Mouse (Mus musculus) stomach, adult 2 months (tissue): Measurements from ENCODE around the gene Necap2. TPM values are rescaled to one million over a fixed set of nuclear protein-coding genes. Genes with fewer than 3 reads are reported as not detected.

ENCODE experiments used
- polyA plus RNA-seq: library from polyadenylated mRNA; depleted of rRNA; stranded (reverse); fragments of >200 nt; gene quantifications from 2 replicates; pipeline ENCODE4 v1.2.3, GENCODE M21; 2012; rRNA removed

Gene Necap2
- 34.3 and 51.7 TPM in 2 replicates for polyA plus RNA-seq

DNA sequence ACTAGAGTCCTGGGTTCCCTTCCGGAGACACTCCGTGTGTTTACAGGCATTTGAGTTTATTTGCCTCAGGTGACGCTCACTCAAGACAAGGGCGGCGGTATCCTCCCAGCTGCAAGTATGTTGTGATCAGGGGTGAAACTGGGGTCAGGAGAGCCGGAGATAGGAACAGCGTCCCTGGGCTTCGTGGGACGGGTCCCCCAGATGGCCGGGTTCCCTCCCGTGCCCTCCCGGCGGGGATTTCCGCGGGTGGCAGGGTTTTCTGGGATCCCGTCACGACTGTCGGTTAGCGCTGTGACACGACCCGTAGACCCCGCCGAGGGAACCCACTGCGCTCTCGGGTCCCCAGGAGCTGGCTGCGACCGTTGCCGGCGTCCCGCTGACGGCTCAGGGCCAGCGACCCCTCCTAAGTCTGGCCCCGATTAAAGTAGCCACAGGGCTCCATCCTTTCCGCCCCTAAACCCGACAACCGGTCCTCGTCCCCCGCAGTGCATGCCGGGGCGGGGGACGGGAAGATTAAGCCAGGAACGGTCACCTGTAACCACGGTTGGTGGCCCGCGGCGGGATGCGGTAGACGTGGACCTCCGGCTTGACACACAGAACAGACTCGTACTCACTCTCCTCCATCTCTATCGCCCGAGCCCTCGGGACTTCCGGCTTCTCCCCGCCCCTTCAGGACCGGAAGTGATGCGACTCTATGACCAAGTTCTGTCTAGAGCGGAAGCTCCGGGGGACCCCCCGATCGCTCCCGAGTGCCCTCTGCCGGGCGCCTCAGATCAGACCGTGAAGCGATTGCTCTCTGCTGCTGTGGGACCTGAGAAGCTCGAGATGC is at the start of gene Necap2:
TSS of gene Necap2 (minus strand) at position 677 of the 829 bp plus-strand sequence.

DNA sequence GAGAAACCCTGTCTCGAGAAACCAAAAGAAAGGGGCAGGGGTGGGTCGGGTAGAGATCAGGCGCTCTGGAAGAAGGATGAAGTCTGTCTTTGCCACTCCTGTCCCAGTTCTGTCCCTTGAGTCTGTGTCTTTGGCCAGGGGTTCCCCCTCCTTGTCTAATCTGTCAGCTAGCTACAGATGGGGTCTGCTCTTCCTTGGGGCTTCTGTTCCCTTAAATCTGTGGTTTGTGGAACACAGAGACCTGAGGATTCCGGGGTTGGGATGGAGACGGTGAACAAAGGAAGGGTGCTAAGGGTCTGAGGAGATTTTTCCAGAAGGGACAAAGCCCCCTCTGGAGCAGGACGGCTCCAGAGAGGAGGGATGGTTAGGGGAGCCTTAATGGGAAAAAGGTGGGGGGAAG is 9.9 kb upstream of the Necap2 start, which contains the start of gene Spata21:
TSS of gene Spata21 (plus strand) at position 301 of the 400 bp plus-strand sequence.

DNA sequence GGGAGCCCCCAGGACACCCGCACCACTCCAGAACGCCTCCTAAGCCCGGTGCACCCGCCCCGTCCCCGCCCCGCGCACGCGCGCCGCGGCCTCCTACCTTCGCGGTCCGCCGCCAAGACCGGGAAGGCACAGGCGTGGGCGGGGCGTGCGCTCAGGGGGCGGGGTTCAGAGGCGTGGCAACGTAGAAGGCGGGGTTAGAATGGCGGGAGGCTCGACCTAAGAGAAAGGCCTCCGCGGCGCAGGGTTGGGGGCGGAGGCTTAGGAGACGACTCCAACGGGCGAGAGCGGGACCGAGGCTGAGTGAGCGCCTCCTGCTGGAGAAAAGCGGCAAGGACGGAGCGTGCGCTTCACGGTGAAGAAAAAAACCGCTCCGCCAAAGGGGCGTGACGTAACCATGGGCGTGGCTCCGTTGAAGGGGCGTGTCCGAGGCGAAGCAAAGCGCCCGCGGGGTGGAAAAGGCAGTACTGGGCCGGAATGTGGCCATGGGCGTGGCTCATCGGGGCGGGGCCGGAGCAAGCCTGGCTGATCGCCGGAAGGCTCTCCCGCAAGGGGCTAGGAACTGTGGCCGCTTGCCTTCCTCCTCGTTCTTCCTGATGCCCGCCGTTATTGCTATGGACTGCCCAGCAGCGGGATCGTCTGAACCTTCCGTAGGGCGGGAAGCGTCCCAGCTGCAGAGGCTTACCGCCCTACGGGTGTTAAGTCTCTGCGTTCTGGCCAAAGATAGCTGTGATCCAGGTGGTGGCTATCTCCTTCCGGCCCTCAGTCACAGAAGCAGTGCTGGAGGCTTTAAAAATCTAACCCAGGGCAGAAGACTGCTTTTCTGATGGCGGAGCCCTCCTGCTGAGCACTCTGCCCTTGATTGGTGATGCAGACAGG is 17.5 kb downstream of the Necap2 start, which contains the start of gene Crocc:
TSS of gene Crocc (minus strand) at position 125 of the 876 bp plus-strand sequence.

Other genes with a start within 250 kb of the Necap2 start
- gene Padi1, start 232.6 kb downstream of the Necap2 start, polyA plus RNA-seq: 1.5 and 2.0 TPM in 2 replicates
- gene Padi2, start 172.0 kb downstream of the Necap2 start, polyA plus RNA-seq: 1.1 and 2.2 TPM in 2 replicates
- 118 and 191 TPM in 2 replicates for gene Sdhb, start 117.2 kb downstream of the Necap2 start, polyA plus RNA-seq
- gene Atp13a2, start 91.5 kb downstream of the Necap2 start, polyA plus RNA-seq: 46.3 and 68.4 TPM in 2 replicates
- 37.7 and 48.4 TPM in 2 replicates for gene Mfap2, start 67.9 kb downstream of the Necap2 start, polyA plus RNA-seq
- gene Crocc, start 17.8 kb downstream of the Necap2 start, polyA plus RNA-seq: 6.0 and 7.1 TPM in 2 replicates
- not detected in 2 replicates for gene Spata21, start 10.0 kb upstream of the Necap2 start, polyA plus RNA-seq
- 41.1 and 49.4 TPM in 2 replicates for gene Szrd1, start 61.4 kb upstream of the Necap2 start, polyA plus RNA-seq
- gene Fbxo42, start 69.6 kb upstream of the Necap2 start, polyA plus RNA-seq: 4.5 and 5.0 TPM in 2 replicates
- 0.45 and 0.58 TPM in 2 replicates for gene Rsg1, start 135.6 kb upstream of the Necap2 start, polyA plus RNA-seq
- gene Arhgef19, start 161.1 kb upstream of the Necap2 start, polyA plus RNA-seq: 16.2 and 17.3 TPM in 2 replicates
- 17.6 and 18.6 TPM in 2 replicates for gene Epha2, start 222.9 kb upstream of the Necap2 start, polyA plus RNA-seq